Mouse (Mus musculus) liver, embryonic 14.5 days (tissue): ENCODE measurements around the gene Gm11596.

Experiments used
- CTCF ChIP-seq: IDR thresholded peaks from 2 replicates; pipeline ENCODE4 v1.5.1; 2016; ENCODE audit warnings: antibody characterized with exemption, low read depth, control low read depth
- EP300 ChIP-seq: IDR thresholded peaks from 2 replicates; pipeline ENCODE4 v1.6.1; 2016; ENCODE audit warnings: antibody characterized with exemption, low read depth

DNA sequence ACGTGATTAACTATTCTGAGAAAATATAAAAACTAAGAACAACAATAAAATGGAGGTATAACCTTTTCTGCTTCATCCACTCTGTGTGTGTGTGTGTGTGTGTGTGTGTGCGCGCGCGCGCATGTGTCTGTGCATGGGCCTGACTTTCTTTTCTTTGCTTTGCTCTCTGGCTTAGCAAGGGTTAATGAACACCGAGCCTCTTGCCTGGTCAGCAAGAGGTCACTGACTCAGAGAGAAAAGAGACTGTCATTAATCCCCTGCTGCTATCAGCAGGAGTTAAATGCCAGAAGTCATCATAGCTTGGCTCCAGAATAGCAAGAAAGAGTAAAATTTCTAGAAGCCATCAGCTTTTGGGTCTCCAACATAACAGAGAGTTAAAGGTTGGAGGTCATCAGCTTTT, 14.9 kb downstream of the Gm11596 start:
- TF ChIP-seq CTCF (no peak), EP300 (no peak)
